Mouse (Mus musculus): ENCODE results near the gene Vti1a. TPM values are rescaled to one million over a fixed set of nuclear protein-coding genes. Genes with fewer than 3 reads are reported as not detected.

Vti1a gene
- polyA plus RNA-seq, 1 experiment from 2014 or later: 26.4 TPM

DNA sequence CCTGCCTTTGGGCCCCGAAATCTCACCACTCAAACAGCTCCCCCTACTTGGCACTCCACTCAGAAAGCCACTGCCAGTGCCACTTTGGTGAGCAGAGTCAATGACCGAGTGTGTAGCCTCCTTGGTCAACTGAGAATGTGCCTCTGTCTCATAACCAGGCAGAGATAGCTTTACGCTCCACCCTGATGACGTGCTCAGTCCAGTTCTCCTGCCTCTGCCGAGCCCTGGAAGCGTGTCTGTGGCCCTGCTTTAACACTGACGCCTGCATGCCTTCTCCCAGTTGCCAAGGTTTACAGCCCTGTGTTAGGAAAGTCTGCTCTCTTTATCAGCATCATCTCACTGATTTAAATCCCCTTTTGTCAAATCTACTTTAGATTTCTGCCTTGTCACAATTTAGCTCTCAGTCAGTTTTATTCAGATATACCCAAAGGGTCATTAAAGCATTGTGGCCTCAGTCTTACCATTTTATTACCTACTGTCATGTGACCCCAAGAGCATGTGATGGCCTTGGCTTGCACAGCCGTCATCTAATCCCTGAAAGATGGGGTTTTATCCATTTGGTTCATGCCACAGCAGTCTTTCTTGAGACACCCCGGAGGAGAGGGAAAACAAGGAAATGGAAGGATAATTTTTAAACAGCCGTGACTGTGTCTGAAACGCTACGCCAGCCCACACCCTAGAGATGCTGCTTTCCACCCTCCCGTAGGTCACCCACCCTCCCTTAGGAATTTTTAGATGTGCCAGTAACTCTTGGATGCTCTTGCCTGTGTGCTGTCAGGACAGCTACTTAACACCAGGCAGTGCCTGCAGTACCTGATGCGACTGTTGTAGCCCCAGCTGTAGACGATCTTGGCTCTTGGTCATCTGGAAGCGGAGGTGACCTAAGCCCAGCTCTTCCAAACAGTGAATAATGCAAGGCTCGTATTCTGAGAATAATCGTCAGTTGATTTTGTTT, 269.5 kb downstream of the Vti1a start:
- Histone ChIP-seq H3K4me2 (no peak overlapping the region), H3K9ac (ENCODE audit: low read depth, low read length) (no peak overlapping the region), H3K27me3 (replicated peaks; ENCODE audit: control insufficient read depth, insufficient read depth, low read length) (no peaks in the 10 kb centered on the region), H3K4me1 (replicated peaks; ENCODE audit: control insufficient read depth, insufficient read depth, low read length) (0 out of 2 replicates have a peak, but pooled peaks cover 2% of the 10 kb centered on the region), H3K36me3 (ENCODE audit: control insufficient read depth, insufficient read depth, low read length) (no peaks in the 10 kb centered on the region), H3K27ac (ENCODE audit: low read depth, low read length) (no peak overlapping the region), H3K4me3 (ENCODE audit: low read depth, low read length) (no peak overlapping the region), H3K9me3 (ENCODE audit: control insufficient read depth, low read length) (no peaks in the 10 kb centered on the region)
- WGBS: 74% methylated on average over 18 of the region's 18 CpGs
- DNase-seq (ENCODE audit: low spot score) (no peak), ATAC-seq (replicated peaks; ENCODE audit: low FRiP score) (no peak)

DNA sequence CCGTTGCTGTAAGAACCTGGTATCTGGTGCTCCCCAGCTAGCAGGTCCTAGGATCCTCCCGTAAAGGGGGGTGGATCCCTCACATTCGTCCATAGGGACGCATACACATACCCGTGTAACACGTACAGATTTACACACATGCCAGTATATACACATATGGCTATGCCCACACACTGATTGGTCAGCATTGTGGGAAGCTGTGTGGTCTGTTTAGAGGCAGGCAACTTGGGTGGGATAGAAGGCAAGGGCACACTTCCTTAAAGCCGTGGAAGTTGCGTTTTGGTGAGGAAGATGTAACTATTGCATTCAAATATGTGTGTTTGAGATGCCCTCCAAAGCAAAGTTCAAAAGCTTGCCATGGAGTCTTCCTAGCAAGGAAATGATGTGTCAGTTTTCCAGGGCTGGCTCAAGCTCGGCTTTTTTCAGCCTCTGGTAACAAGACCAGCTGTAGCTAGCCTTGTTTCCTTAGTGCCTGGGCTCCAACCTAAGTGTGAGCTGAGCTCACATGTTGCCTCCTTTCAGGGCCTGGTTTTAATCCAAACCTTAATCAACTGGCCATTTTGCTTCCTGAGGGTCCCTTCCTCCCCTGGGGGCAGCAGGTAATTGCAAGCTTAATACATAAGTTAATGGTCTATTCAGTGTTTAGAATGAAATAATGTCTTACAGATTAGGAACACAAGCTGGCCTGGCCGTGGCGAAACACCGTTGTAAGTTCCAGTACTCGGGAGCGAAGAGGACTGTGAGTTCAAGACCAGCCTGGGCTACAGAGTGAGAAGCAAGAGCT, 271.7 kb downstream of the Vti1a start:
- 82% methylated on average over 14 of the region's 14 CpGs for WGBS
- Histone ChIP-seq H3K27me3 (replicated peaks; ENCODE audit: control insufficient read depth, insufficient read depth, low read length) (no peaks in the 10 kb centered on the region), H3K9me3 (ENCODE audit: control insufficient read depth, low read length) (no peaks in the 10 kb centered on the region), H3K4me2 (no peak overlapping the region), H3K4me1 (replicated peaks; ENCODE audit: control insufficient read depth, insufficient read depth, low read length) (peaks cover 3% of the 10 kb centered on the region; the same call in 1 of the 2 replicates), H3K27ac (ENCODE audit: low read depth, low read length) (no peak overlapping the region), H3K9ac (ENCODE audit: low read depth, low read length) (no peak overlapping the region), H3K4me3 (ENCODE audit: low read depth, low read length) (no peak overlapping the region), H3K36me3 (ENCODE audit: control insufficient read depth, insufficient read depth, low read length) (no peaks in the 10 kb centered on the region)
- DNase-seq (ENCODE audit: low spot score): no peak
- no peak for ATAC-seq (replicated peaks; ENCODE audit: low FRiP score)

DNA sequence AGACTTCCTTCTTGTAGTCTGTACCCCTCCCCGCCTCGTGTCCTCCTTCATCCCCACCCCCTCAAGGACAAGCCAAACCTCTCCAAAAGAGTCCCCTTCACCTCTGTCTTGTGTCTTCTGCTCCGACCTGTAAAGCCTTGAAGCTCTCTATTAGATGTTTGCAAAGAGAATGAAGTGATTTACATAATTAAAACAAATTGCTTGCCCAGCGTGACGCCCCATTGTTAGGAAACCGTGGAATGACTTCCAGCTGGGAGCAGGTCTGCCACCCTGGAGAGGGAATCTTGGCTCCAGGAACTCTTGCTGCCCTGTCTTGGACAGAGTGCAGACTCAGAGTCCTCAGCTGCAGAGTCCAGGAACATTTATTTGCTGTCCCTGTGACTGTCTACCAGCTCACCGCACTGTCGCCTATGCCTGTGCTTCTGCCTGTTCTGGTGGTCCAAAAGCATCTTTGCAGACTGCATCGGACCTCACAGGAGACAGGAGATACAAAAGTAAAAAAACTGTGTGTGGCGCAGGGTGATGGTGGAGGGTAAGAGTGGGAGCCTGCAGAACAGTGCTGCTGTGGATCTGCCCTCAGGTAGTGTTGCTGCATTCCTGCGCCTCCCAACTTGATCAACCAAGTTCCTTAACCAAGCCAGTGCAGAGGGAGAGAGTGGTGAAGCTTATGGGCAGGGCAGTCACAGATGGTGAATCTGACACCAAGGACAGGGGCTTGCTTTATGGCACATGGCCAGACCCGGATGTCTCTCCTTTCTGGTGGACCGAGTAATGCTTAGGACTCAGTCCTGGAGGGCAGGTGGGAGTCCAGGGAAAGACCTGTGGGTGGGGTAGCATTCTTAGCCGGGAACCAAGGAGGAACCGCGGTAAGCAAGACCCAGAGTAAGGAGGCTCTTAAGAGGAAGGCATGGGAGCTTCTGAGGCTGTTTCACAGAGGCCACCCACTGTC, 273.1 kb downstream of the Vti1a start:
- DNase-seq (ENCODE audit: low spot score): no peak
- H3K27ac ChIP-seq (ENCODE audit: low read depth, low read length): no peak overlapping the region
- no peak overlapping the region for H3K4me3 ChIP-seq (ENCODE audit: low read depth, low read length)
- H3K4me2 ChIP-seq: no peak overlapping the region
- H3K36me3 ChIP-seq (ENCODE audit: control insufficient read depth, insufficient read depth, low read length): no peaks in the 10 kb centered on the region
- WGBS: 58% methylated on average over 16 of the region's 16 CpGs
- no peaks in the 10 kb centered on the region for H3K27me3 ChIP-seq (replicated peaks; ENCODE audit: control insufficient read depth, insufficient read depth, low read length)
- ATAC-seq (replicated peaks; ENCODE audit: low FRiP score): no peak
- H3K9ac ChIP-seq (ENCODE audit: low read depth, low read length): no peak overlapping the region
- H3K4me1 ChIP-seq (replicated peaks; ENCODE audit: control insufficient read depth, insufficient read depth, low read length): peaks cover 5% of the 10 kb centered on the region
- no peaks in the 10 kb centered on the region for H3K9me3 ChIP-seq (ENCODE audit: control insufficient read depth, low read length)

DNA sequence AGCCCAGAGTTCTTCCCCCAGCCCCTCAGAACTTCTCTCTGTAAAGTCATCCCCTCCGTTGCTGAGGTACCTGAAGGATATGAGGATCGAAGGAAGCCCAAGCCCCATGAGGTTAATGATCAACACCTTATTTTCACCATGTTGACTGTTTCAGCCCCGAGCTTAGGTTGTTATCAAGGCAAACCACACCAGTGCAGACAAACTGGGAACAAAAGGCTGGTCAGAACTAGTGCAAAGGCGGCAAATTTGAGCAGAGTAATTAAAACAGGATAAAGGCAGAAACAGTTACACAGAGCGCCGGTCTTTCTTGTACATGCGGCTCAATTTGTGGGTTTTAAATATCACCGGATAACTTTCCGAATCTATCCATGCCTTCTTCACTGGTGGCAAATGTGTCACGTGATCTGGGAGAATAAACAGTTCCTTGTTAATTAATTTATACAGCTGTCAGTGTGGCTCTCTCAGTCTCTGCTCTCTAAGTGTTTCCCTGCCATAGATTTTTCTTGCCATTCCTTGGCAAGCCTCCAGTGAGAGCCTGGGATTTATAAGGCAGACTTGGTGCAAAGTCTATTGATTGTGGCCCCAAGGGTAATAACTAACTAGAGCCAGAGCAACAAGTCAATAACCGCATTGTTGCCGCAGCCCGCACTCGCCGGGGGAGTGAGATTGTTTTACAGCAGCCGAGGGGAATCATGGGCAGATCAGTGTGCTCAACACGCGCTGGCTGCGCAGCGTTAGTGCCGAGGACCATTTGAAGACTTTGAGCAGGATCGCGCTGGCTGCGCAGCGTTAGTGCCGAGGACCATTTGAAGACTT, 277.0 kb downstream of the Vti1a start:
- DNase-seq (ENCODE audit: low spot score) (no peak), ATAC-seq (replicated peaks; ENCODE audit: low FRiP score) (no peak)
- no peaks in the 10 kb centered on the region for H3K36me3 ChIP-seq (ENCODE audit: control insufficient read depth, insufficient read depth, low read length)
- H3K4me3 ChIP-seq (ENCODE audit: low read depth, low read length): no peak overlapping the region
- no peaks in the 10 kb centered on the region for H3K9me3 ChIP-seq (ENCODE audit: control insufficient read depth, low read length)
- H3K9ac ChIP-seq (ENCODE audit: low read depth, low read length): no peak overlapping the region
- 67% methylated on average over 26 of the region's 26 CpGs for WGBS
- no peak overlapping the region for H3K4me2 ChIP-seq
- peak overlapping the region; percentile 54 for H3K27ac ChIP-seq (ENCODE audit: low read depth, low read length)
- no peaks in the 10 kb centered on the region for H3K27me3 ChIP-seq (replicated peaks; ENCODE audit: control insufficient read depth, insufficient read depth, low read length)
- H3K4me1 ChIP-seq (replicated peaks; ENCODE audit: control insufficient read depth, insufficient read depth, low read length): peaks cover 27% of the 10 kb centered on the region

DNA sequence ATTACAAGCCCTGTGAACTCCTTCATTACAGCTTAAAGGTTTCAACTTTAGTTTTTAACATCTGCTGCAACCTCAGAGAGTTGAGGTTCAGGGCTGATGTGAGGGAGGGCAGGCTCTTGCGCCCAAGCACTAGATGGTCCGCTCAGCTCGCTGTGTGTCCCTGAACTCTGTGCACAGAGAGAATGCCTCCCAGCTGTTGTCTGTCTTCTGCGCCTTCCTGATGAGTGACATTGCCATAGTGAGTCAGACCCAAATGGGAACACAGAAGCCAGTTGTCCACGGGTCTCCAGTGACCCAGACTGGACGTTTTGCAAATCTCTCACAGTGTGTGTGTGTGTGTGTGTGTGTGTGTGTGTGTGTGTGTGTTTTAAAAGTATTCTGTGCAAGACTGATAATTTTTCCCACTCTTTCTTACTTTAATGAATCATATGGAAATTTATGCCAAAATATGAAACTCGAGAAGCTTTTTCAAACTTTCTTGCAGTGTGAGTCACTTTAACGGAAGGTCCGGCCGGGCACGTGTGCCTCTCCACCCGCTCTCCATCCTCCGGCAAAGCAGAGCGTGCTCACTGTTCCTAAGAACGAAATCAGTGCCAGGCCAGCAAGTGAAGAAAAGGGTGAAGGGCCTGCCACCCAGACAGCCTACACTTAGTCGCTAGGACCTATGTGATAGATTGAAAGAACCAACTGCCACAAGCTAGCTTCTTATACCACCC, 277.8 kb downstream of the Vti1a start:
- DNase-seq (ENCODE audit: low spot score) (no peak), ATAC-seq (replicated peaks; ENCODE audit: low FRiP score) (no peak)
- Histone ChIP-seq H3K4me3 (ENCODE audit: low read depth, low read length) (no peak overlapping the region), H3K36me3 (ENCODE audit: control insufficient read depth, insufficient read depth, low read length) (no peaks in the 10 kb centered on the region), H3K4me1 (replicated peaks; ENCODE audit: control insufficient read depth, insufficient read depth, low read length) (peaks cover 30% of the 10 kb centered on the region), H3K27me3 (replicated peaks; ENCODE audit: control insufficient read depth, insufficient read depth, low read length) (no peaks in the 10 kb centered on the region), H3K27ac (ENCODE audit: low read depth, low read length) (peak overlapping the region; percentile 42; the same call in 1 of the 2 replicates), H3K4me2 (no peak overlapping the region), H3K9ac (ENCODE audit: low read depth, low read length) (no peak overlapping the region), H3K9me3 (ENCODE audit: control insufficient read depth, low read length) (no peaks in the 10 kb centered on the region)
- WGBS: 84% methylated on average over 16 of the region's 16 CpGs

DNA sequence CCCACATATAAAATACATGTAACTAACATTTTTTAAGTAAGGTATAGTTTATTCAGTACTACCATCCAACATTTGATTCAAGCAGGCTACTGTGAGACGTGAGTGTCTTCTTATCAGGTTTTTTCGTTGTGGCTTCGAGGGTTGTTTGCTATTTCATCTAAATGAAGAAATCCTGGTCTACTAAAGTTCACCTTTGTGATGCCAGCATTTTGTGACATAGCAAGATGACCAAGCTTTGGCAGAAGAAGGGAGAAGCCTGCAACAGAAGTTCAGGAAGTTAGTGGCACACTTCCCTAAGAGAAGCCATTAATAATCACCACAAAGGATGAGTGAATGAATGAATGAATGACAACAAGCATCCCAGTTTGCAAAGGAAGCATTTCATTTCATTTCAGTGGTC, 278.4 kb downstream of the Vti1a start:
- 79% methylated on average over 3 of the region's 3 CpGs for WGBS
- ATAC-seq (replicated peaks; ENCODE audit: low FRiP score): no peak
- no peak overlapping the region for H3K4me2 ChIP-seq

DNA sequence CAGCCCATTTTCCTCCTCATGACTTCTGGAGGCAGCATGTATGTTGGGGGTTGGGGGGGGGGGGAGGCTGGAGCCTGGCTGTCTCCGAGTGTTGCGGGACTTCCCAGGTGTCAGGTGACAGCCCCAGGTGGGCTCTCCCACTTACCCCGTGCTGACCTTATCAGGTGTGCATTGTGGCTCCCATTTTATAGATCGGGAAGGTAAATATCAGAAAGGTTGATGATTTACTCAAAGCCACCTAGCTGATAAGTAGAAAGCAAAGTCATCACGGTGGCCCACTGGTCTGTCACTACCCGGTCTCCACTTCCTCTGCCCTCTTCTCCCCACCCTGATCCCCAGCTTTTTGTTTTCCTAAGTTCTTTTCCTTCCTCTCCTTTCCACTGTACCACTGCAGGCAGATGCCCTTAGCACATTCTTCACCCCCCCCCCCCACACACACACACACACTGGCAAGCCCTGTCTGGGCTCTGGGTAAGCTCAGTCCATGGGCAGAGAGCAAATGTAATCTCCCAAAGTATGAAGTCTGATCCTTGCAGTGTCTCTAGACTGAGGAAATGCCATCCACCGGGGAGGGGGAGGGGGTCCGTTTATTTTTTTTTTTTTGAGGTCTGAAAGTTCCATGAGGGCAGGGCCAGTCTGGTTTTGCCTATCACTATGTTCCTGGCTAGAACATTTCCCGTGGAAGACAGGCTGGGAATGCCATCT, 280.0 kb downstream of the Vti1a start:
- no peaks in the 10 kb centered on the region for H3K9me3 ChIP-seq (ENCODE audit: control insufficient read depth, low read length)
- H3K4me1 ChIP-seq (replicated peaks; ENCODE audit: control insufficient read depth, insufficient read depth, low read length): peaks cover 30% of the 10 kb centered on the region
- H3K27ac ChIP-seq (ENCODE audit: low read depth, low read length): peak overlapping the region; percentile 47
- H3K36me3 ChIP-seq (ENCODE audit: control insufficient read depth, insufficient read depth, low read length): no peaks in the 10 kb centered on the region
- WGBS: 40% methylated on average over 9 of the region's 9 CpGs
- ATAC-seq (replicated peaks; ENCODE audit: low FRiP score): peak; percentile 60
- H3K9ac ChIP-seq (ENCODE audit: low read depth, low read length): no peak overlapping the region; the same call in 1 of the 2 replicates
- no peak overlapping the region for H3K4me2 ChIP-seq
- no peak overlapping the region for H3K4me3 ChIP-seq (ENCODE audit: low read depth, low read length)
- no peak for DNase-seq (ENCODE audit: low spot score)
- H3K27me3 ChIP-seq (replicated peaks; ENCODE audit: control insufficient read depth, insufficient read depth, low read length): no peaks in the 10 kb centered on the region

More for the DNA sequence above, 278.4 kb downstream of the Vti1a start:
- H3K9ac ChIP-seq (ENCODE audit: low read depth, low read length): no peak overlapping the region
- no peak overlapping the region for H3K4me3 ChIP-seq (ENCODE audit: low read depth, low read length)
- H3K9me3 ChIP-seq (ENCODE audit: control insufficient read depth, low read length): no peaks in the 10 kb centered on the region
- no peak overlapping the region for H3K27ac ChIP-seq (ENCODE audit: low read depth, low read length)
- peaks cover 30% of the 10 kb centered on the region for H3K4me1 ChIP-seq (replicated peaks; ENCODE audit: control insufficient read depth, insufficient read depth, low read length)
- no peaks in the 10 kb centered on the region for H3K27me3 ChIP-seq (replicated peaks; ENCODE audit: control insufficient read depth, insufficient read depth, low read length)
- no peak for DNase-seq (ENCODE audit: low spot score)
- H3K36me3 ChIP-seq (ENCODE audit: control insufficient read depth, insufficient read depth, low read length): no peaks in the 10 kb centered on the region
